Mouse (Mus musculus) ES-E14 (cell line): ENCODE measurements at regions not wholly inside any gene's neighbourhood (a gene's known extent, or its start where the extent isn't known, plus 50 kb on each side); places are given as distances from the start of the nearest gene placed in this dataset.

Source experiments
- CHD2 ChIP-seq: IDR thresholded peaks from 2 replicates; pipeline ENCODE4 v1.6.1; 2014; ENCODE audit warnings: mild to moderate bottlenecking, low read depth, low read length, inconsistent platforms
- ZNF384 ChIP-seq: IDR thresholded peaks from 2 replicates; pipeline ENCODE4 v1.6.1; 2012; ENCODE audit warnings: low read depth, low read length, inconsistent platforms

DNA sequence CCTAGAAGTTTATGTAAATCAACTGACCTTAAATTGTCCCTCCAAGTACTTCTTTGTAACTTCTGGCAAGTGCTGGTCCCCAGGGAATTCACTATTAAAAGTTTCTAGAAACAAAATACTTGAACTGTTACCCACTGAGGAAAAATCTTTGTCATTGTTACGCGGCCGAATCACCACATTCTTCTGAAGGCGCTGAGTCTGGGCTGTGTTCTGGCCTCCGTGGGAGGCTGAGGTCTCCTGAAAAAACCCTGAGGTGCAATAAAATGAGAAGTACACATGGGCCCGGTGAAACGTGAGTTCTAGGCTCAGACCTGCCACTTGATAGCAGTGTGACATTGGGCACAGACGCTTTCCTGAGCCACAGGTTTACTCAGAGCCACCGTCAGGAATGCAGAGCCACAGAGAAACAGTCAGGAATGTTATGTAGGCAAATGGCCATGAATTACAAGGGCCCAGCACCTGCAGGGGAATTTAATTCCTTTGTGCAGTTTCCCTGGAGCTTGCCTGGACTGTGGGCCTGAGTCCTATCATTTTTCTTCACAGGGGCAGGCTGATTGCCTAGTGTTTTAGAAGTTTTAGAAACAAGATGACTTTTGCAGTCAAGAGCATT is 171.1 kb upstream of the Arglu1 start:
- no peak for TF ChIP-seq CHD2
- TF ChIP-seq ZNF384, result no peak
